In genomic region chr3:149086086-149086485, GRCm38 (mm10) we compare ENCODE assay signal across 11 mouse cellular contexts.
A peak's percentile ranks its signal among the peaks of the same experiment; 100 is the strongest.
DNase-seq lines count a peak whose midpoint lies in the region; ATAC-seq and TF ChIP-seq lines count a peak whose summit lies in the region.
"Had no signal": no experiment of that assay in that cellular context is flagged by ENCODE, and none has a peak within 500 bp of the region (broad histone marks: within the 10 kb centered on the region; RNA-seq: fewer than 3 reads in every experiment).

No protein-coding gene starts in this region.

- peaks cover 31% of the 10 kb centered on the region for H3K4me1 ChIP-seq in heart, embryonic 16.5 days (ENCODE audit: control insufficient read depth, insufficient read depth, low read length)
- H3K4me1 ChIP-seq in lung, postnatal 0 days (ENCODE audit: insufficient read depth, low read depth, low read length), result peaks cover 25% of the 10 kb centered on the region; the same call in 1 of the 2 replicates
- peaks cover 58% of the 10 kb centered on the region for H3K4me1 ChIP-seq in embryonic facial prominence, embryonic 15.5 days
- H3K4me1 ChIP-seq in stomach, postnatal 0 days (replicated peaks; ENCODE audit: control insufficient read depth, insufficient read depth), result no peaks in the 10 kb centered on the region

- no peaks in the 10 kb centered on the region for H3K36me3 ChIP-seq in heart, embryonic 16.5 days (ENCODE audit: control insufficient read depth, insufficient read depth)
- H3K36me3 ChIP-seq in lung, postnatal 0 days (ENCODE audit: insufficient read depth, low read length), result no peaks in the 10 kb centered on the region
- H3K36me3 ChIP-seq in embryonic facial prominence, embryonic 15.5 days, result no peaks in the 10 kb centered on the region
- no peaks in the 10 kb centered on the region for H3K36me3 ChIP-seq in stomach, postnatal 0 days (ENCODE audit: control insufficient read depth, insufficient read depth, low read length)
- H3K36me3 ChIP-seq: hindbrain, embryonic 13.5 days had no signal

- H3K9ac ChIP-seq in heart, embryonic 16.5 days (ENCODE audit: low read length), result no peak overlapping the region
- no peak overlapping the region for H3K9ac ChIP-seq in lung, postnatal 0 days (replicated peaks; ENCODE audit: low read depth)
- no peak overlapping the region for H3K9ac ChIP-seq in embryonic facial prominence, embryonic 15.5 days
- no peak overlapping the region for H3K9ac ChIP-seq in stomach, postnatal 0 days (ENCODE audit: low read length)
- H3K9ac ChIP-seq: hindbrain, embryonic 13.5 days had no signal

- 89% methylated on average over 3 of the region's 3 CpGs for WGBS in heart, embryonic 16.5 days
- 73% methylated on average over 3 of the region's 3 CpGs for WGBS in lung, postnatal 0 days
- 55% methylated on average over 3 of the region's 3 CpGs for WGBS in embryonic facial prominence, embryonic 15.5 days
- WGBS in stomach, postnatal 0 days, result 80% methylated on average over 3 of the region's 3 CpGs

- no peaks in the 10 kb centered on the region for H3K9me3 ChIP-seq in heart, embryonic 16.5 days (replicated peaks; ENCODE audit: control insufficient read depth, low read length)
- H3K9me3 ChIP-seq in lung, postnatal 0 days (ENCODE audit: low read length), result no peaks in the 10 kb centered on the region
- no peaks in the 10 kb centered on the region for H3K9me3 ChIP-seq in embryonic facial prominence, embryonic 15.5 days (replicated peaks)
- H3K9me3 ChIP-seq in stomach, postnatal 0 days (ENCODE audit: control insufficient read depth, low read length), result no peaks in the 10 kb centered on the region
- H3K9me3 ChIP-seq: hindbrain, embryonic 13.5 days had no signal

- no peaks in the 10 kb centered on the region for H3K27me3 ChIP-seq in heart, embryonic 16.5 days (ENCODE audit: control insufficient read depth, insufficient read depth, low read length)
- H3K27me3 ChIP-seq in lung, postnatal 0 days (replicated peaks; ENCODE audit: insufficient read depth, low read length), result no peaks in the 10 kb centered on the region
- H3K27me3 ChIP-seq in embryonic facial prominence, embryonic 15.5 days, result no peaks in the 10 kb centered on the region
- H3K27me3 ChIP-seq in stomach, postnatal 0 days (ENCODE audit: control insufficient read depth, insufficient read depth, low read length), result no peaks in the 10 kb centered on the region

- H3K4me3 ChIP-seq in heart, embryonic 16.5 days (ENCODE audit: low read length), result no peak overlapping the region
- no peak overlapping the region for H3K4me3 ChIP-seq in lung, postnatal 0 days (ENCODE audit: low read depth, low read length)
- H3K4me3 ChIP-seq in embryonic facial prominence, embryonic 15.5 days (replicated peaks), result no peak overlapping the region
- H3K4me3 ChIP-seq in stomach, postnatal 0 days (ENCODE audit: low read depth, low read length), result no peak overlapping the region
- H3K4me3 ChIP-seq: hindbrain, embryonic 13.5 days; myocyte had no signal

- H3K27ac ChIP-seq in heart, embryonic 16.5 days (ENCODE audit: low read length), result peak overlapping the region; percentile 53
- peak overlapping the region; percentile 63 for H3K27ac ChIP-seq in lung, postnatal 0 days (ENCODE audit: low read length)
- H3K27ac ChIP-seq in embryonic facial prominence, embryonic 15.5 days (replicated peaks), result peak overlapping the region; percentile 55
- H3K27ac ChIP-seq in stomach, postnatal 0 days (replicated peaks), result peak overlapping the region; percentile 5; the same call in 1 of the 2 replicates
- H3K27ac ChIP-seq: hindbrain, embryonic 13.5 days had no signal

- ATAC-seq in heart, embryonic 16.5 days (replicated peaks; ENCODE audit: extremely low read depth, insufficient read depth, low FRiP score), result no peak
- ATAC-seq in lung, postnatal 0 days, result no peak
- no peak for ATAC-seq in embryonic facial prominence, embryonic 15.5 days (ENCODE audit: insufficient number of reproducible peaks, low FRiP score, low TSS enrichment, low read depth)
- 0 out of 2 replicates have a peak, but pooled peaks have one; percentile 2 for ATAC-seq in stomach, postnatal 0 days (ENCODE audit: low FRiP score, low TSS enrichment)

- TF ChIP-seq EP300 in lung, postnatal 0 days (IDR thresholded peaks at IDR 0.05), result no peak
- TF ChIP-seq EP300 in stomach, postnatal 0 days (optimal IDR thresholded peaks at IDR 0.05), result no peak

- no peak overlapping the region for H3K4me2 ChIP-seq in heart, embryonic 16.5 days (ENCODE audit: low read depth, low read length)
- H3K4me2 ChIP-seq in lung, postnatal 0 days (replicated peaks; ENCODE audit: low read depth, low read length), result no peak overlapping the region
- no peak overlapping the region for H3K4me2 ChIP-seq in embryonic facial prominence, embryonic 15.5 days (replicated peaks)
- no peak overlapping the region for H3K4me2 ChIP-seq in stomach, postnatal 0 days (replicated peaks; ENCODE audit: low read depth)
- H3K4me2 ChIP-seq: hindbrain, embryonic 13.5 days had no signal

- DNase-seq in heart, postnatal 4 days, result no peak
- no peak for DNase-seq in lung, postnatal 0 days (ENCODE audit: low spot score)
- DNase-seq in lung, postnatal 10 days, result no peak
- no peak for DNase-seq in stomach, postnatal 0 days (ENCODE audit: low spot score)
- no peak for DNase-seq in natural killer cell, adult 2 months (ENCODE audit: low spot score in 2 of 2)
- DNase-seq: kidney, adult 18-20 months; thymus, postnatal 25 days had no signal

- TF ChIP-seq CTCF in lung, postnatal 0 days (IDR thresholded peaks at IDR 0.05), result no peak
- no peak for TF ChIP-seq CTCF in stomach, postnatal 0 days (IDR thresholded peaks at IDR 0.05; ENCODE audit: low read depth)

Comparison
In these comparisons a context has a peak if more than half of its experiments do, and no peak if none do; other contexts are left out.
1. H3K27ac ChIP-seq: peak in every context shown above with its lines; median percentile 63 in lung, postnatal 0 days; 55 in embryonic facial prominence, embryonic 15.5 days; 53 in heart, embryonic 16.5 days; 5 in stomach, postnatal 0 days.